Mouse (Mus musculus): ENCODE results near the gene Tpbg. TPM values are rescaled to one million over a fixed set of nuclear protein-coding genes. Genes with fewer than 3 reads are reported as not detected.

Gene Tpbg
- total RNA-seq, 2 experiments from 2014 or later = 2.9 to 5.7 TPM

Other genes starting within 250 kb of the Tpbg start
- 10 to 100 TPM; 39.3 to 42.0 TPM for gene Ibtk, start 93.0 kb upstream of the Tpbg start, total RNA-seq (2021)